Mouse (Mus musculus): ENCODE results near the gene Nlrc5. TPM values are rescaled to one million over a fixed set of nuclear protein-coding genes. Genes with fewer than 3 reads are reported as not detected.

Nlrc5 gene
- polyA plus RNA-seq, 1 experiment from 2014 or later = 0.28 TPM

GRCm38 (mm10) chr8:94516766-94517165 is 82.6 kb downstream of the Nlrc5 start:
- H3K9ac ChIP-seq = no peak overlapping the region
- WGBS = 45% methylated on average over 2 of the region's 3 CpGs

GRCm38 (mm10) chr8:94518331-94518730 is 84.2 kb downstream of the Nlrc5 start:
- no peaks in the 10 kb centered on the region for H3K36me3 ChIP-seq
- H3K9ac ChIP-seq = no peak overlapping the region
- no peaks in the 10 kb centered on the region for H3K9me3 ChIP-seq
- no peak for ATAC-seq (ENCODE audit: insufficient number of reproducible peaks, insufficient read depth, low FRiP score, low TSS enrichment)
- H3K4me3 ChIP-seq = no peak overlapping the region
- no peaks in the 10 kb centered on the region for H3K4me1 ChIP-seq
- 72% methylated on average over 10 of the region's 10 CpGs for WGBS
- no peaks in the 10 kb centered on the region for H3K27me3 ChIP-seq
- no peak overlapping the region for H3K27ac ChIP-seq
- H3K4me2 ChIP-seq (replicated peaks) = no peak overlapping the region

More at GRCm38 (mm10) chr8:94516766-94517165, 82.6 kb downstream of the Nlrc5 start:
- H3K27ac ChIP-seq = no peak overlapping the region
- no peaks in the 10 kb centered on the region for H3K27me3 ChIP-seq
- H3K4me1 ChIP-seq = no peaks in the 10 kb centered on the region
- H3K36me3 ChIP-seq = no peaks in the 10 kb centered on the region
- 0 out of 2 replicates have a peak, but pooled peaks have one; percentile 44 for ATAC-seq (ENCODE audit: insufficient number of reproducible peaks, insufficient read depth, low FRiP score, low TSS enrichment)
- H3K4me2 ChIP-seq (replicated peaks) = no peak overlapping the region
- no peak overlapping the region for H3K4me3 ChIP-seq
- H3K9me3 ChIP-seq = no peaks in the 10 kb centered on the region

- no peaks in the 10 kb centered on the region for H3K27me3 ChIP-seq
- H3K4me2 ChIP-seq (replicated peaks) = no peak overlapping the region
- no peaks in the 10 kb centered on the region for H3K9me3 ChIP-seq
- no peak overlapping the region for H3K4me3 ChIP-seq
- WGBS = 89% methylated on average over 5 of the region's 5 CpGs
- no peak overlapping the region for H3K27ac ChIP-seq
- ATAC-seq (ENCODE audit: insufficient number of reproducible peaks, insufficient read depth, low FRiP score, low TSS enrichment) = no peak
- no peaks in the 10 kb centered on the region for H3K36me3 ChIP-seq
- no peak overlapping the region for H3K9ac ChIP-seq
- no peaks in the 10 kb centered on the region for H3K4me1 ChIP-seq
Measured at GRCm38 (mm10) chr8:94519021-94519420, 84.9 kb downstream of the Nlrc5 start.

GRCm38 (mm10) chr8:94521481-94521880 is 87.3 kb downstream of the Nlrc5 start:
- Histone ChIP-seq H3K36me3 (no peaks in the 10 kb centered on the region), H3K9me3 (no peaks in the 10 kb centered on the region), H3K27ac (no peak overlapping the region), H3K9ac (no peak overlapping the region), H3K27me3 (no peaks in the 10 kb centered on the region), H3K4me3 (no peak overlapping the region), H3K4me1 (no peaks in the 10 kb centered on the region), H3K4me2 (replicated peaks) (no peak overlapping the region)
- WGBS = 57% methylated on average over 4 of the region's 4 CpGs
- no peak for ATAC-seq (ENCODE audit: insufficient number of reproducible peaks, insufficient read depth, low FRiP score, low TSS enrichment)

GRCm38 (mm10) chr8:94522482-94522881 is 88.3 kb downstream of the Nlrc5 start:
- no peak overlapping the region for H3K9ac ChIP-seq
- WGBS = 66% methylated on average over 3 of the region's 3 CpGs
- no peaks in the 10 kb centered on the region for H3K36me3 ChIP-seq
- H3K4me3 ChIP-seq = no peak overlapping the region
- H3K4me1 ChIP-seq = no peaks in the 10 kb centered on the region
- H3K27me3 ChIP-seq = no peaks in the 10 kb centered on the region
- H3K4me2 ChIP-seq (replicated peaks) = no peak overlapping the region
- no peak for ATAC-seq (ENCODE audit: insufficient number of reproducible peaks, insufficient read depth, low FRiP score, low TSS enrichment)
- H3K9me3 ChIP-seq = no peaks in the 10 kb centered on the region
- no peak overlapping the region for H3K27ac ChIP-seq

- H3K4me3 ChIP-seq = no peak overlapping the region
- no peaks in the 10 kb centered on the region for H3K4me1 ChIP-seq
- no peaks in the 10 kb centered on the region for H3K36me3 ChIP-seq
- no peak overlapping the region for H3K9ac ChIP-seq
- 89% methylated on average over 9 of the region's 9 CpGs for WGBS
- no peak overlapping the region for H3K4me2 ChIP-seq (replicated peaks)
- no peaks in the 10 kb centered on the region for H3K27me3 ChIP-seq
- no peak overlapping the region for H3K27ac ChIP-seq
- ATAC-seq (ENCODE audit: insufficient number of reproducible peaks, insufficient read depth, low FRiP score, low TSS enrichment) = no peak
- H3K9me3 ChIP-seq = no peaks in the 10 kb centered on the region
Measured at GRCm38 (mm10) chr8:94524554-94524953, 90.4 kb downstream of the Nlrc5 start.

- H3K36me3 ChIP-seq = no peaks in the 10 kb centered on the region
- H3K27ac ChIP-seq = no peak overlapping the region
- no peak overlapping the region for H3K9ac ChIP-seq
- no peak overlapping the region for H3K4me2 ChIP-seq (replicated peaks)
- peaks cover 8% of the 10 kb centered on the region for H3K27me3 ChIP-seq
- no peak for ATAC-seq (ENCODE audit: insufficient number of reproducible peaks, insufficient read depth, low FRiP score, low TSS enrichment)
- H3K9me3 ChIP-seq = no peaks in the 10 kb centered on the region
- H3K4me3 ChIP-seq = no peak overlapping the region
- peaks cover 5% of the 10 kb centered on the region for H3K4me1 ChIP-seq
- 83% methylated on average over 7 of the region's 7 CpGs for WGBS
Measured at GRCm38 (mm10) chr8:94527178-94527577, 93.0 kb downstream of the Nlrc5 start.

GRCm38 (mm10) chr8:94528245-94528644 is 94.1 kb downstream of the Nlrc5 start:
- Histone ChIP-seq H3K27me3 (peaks cover 17% of the 10 kb centered on the region), H3K27ac (no peak overlapping the region), H3K9ac (no peak overlapping the region), H3K4me1 (peaks cover 6% of the 10 kb centered on the region), H3K4me2 (replicated peaks) (no peak overlapping the region), H3K9me3 (no peaks in the 10 kb centered on the region), H3K36me3 (no peaks in the 10 kb centered on the region), H3K4me3 (no peak overlapping the region)
- ATAC-seq (ENCODE audit: insufficient number of reproducible peaks, insufficient read depth, low FRiP score, low TSS enrichment) = no peak
- WGBS = 50% methylated on average over 4 of the region's 4 CpGs

- ATAC-seq (ENCODE audit: insufficient number of reproducible peaks, insufficient read depth, low FRiP score, low TSS enrichment) = no peak
- no peaks in the 10 kb centered on the region for H3K36me3 ChIP-seq
- 65% methylated on average over 4 of the region's 4 CpGs for WGBS
Measured at GRCm38 (mm10) chr8:94529875-94530274, 95.7 kb downstream of the Nlrc5 start.

GRCm38 (mm10) chr8:94530643-94531042 is 96.5 kb downstream of the Nlrc5 start:
- Histone ChIP-seq H3K27ac (no peak overlapping the region), H3K4me1 (peaks cover 10% of the 10 kb centered on the region), H3K4me3 (no peak overlapping the region), H3K9me3 (no peaks in the 10 kb centered on the region), H3K36me3 (no peaks in the 10 kb centered on the region), H3K9ac (no peak overlapping the region), H3K27me3 (peaks cover 41% of the 10 kb centered on the region), H3K4me2 (replicated peaks) (no peak overlapping the region)
- ATAC-seq (ENCODE audit: insufficient number of reproducible peaks, insufficient read depth, low FRiP score, low TSS enrichment) = no peak
- WGBS = 88% methylated on average over 4 of the region's 4 CpGs

More at GRCm38 (mm10) chr8:94529875-94530274, 95.7 kb downstream of the Nlrc5 start:
- Histone ChIP-seq H3K4me3 (no peak overlapping the region), H3K4me2 (replicated peaks) (no peak overlapping the region), H3K27ac (no peak overlapping the region), H3K4me1 (peaks cover 10% of the 10 kb centered on the region), H3K27me3 (peaks cover 33% of the 10 kb centered on the region), H3K9ac (no peak overlapping the region), H3K9me3 (no peaks in the 10 kb centered on the region)

- no peak for ATAC-seq (ENCODE audit: insufficient number of reproducible peaks, insufficient read depth, low FRiP score, low TSS enrichment)
- Histone ChIP-seq H3K27me3 (peaks cover 41% of the 10 kb centered on the region), H3K4me2 (replicated peaks) (peak overlapping the region; percentile 93), H3K9ac (peak overlapping the region; percentile 30; the same call in 1 of the 2 replicates), H3K27ac (no peak overlapping the region), H3K36me3 (no peaks in the 10 kb centered on the region), H3K4me1 (peaks cover 10% of the 10 kb centered on the region), H3K9me3 (no peaks in the 10 kb centered on the region), H3K4me3 (peak overlapping the region; percentile 67)
- 3% methylated on average over 8 of the region's 8 CpGs for WGBS
Measured at GRCm38 (mm10) chr8:94532000-94532399, 97.8 kb downstream of the Nlrc5 start.

GRCm38 (mm10) chr8:94532525-94532872 is 98.3 kb downstream of the Nlrc5 start:
- no peak; the same call in 1 of the 2 replicates for ATAC-seq (ENCODE audit: insufficient number of reproducible peaks, insufficient read depth, low FRiP score, low TSS enrichment)

More at GRCm38 (mm10) chr8:94532525-94532872, 98.3 kb downstream of the Nlrc5 start:
- peaks cover 41% of the 10 kb centered on the region for H3K27me3 ChIP-seq
- peaks cover 10% of the 10 kb centered on the region for H3K4me1 ChIP-seq
- no peaks in the 10 kb centered on the region for H3K9me3 ChIP-seq
- peak overlapping the region; percentile 93 for H3K4me2 ChIP-seq (replicated peaks)
- H3K27ac ChIP-seq = no peak overlapping the region
- peak overlapping the region; percentile 67 for H3K4me3 ChIP-seq
- WGBS = under 1% methylated on average over 34 of the region's 34 CpGs
- H3K9ac ChIP-seq = peak overlapping the region; percentile 77
- no peaks in the 10 kb centered on the region for H3K36me3 ChIP-seq

Data from embryonic facial prominence, embryonic 12.5 days (tissue).